Mouse (Mus musculus) liver, embryonic 15.5 days (tissue): Measurements from ENCODE around the gene Gm10563. TPM values are rescaled to one million over a fixed set of nuclear protein-coding genes. Genes with fewer than 3 reads are reported as not detected.
A peak's percentile ranks its signal among the peaks of the same experiment; 100 is the strongest.

Experiments
- ATAC-seq: fragments of 200-750 bp; cut with Nextera tagmentation; 2 replicates; pipeline ENCODE4 v1.8.0; 2017; ENCODE audit warnings: moderate number of reproducible peaks, mild to moderate bottlenecking, moderate library complexity; ENCODE audit not compliant: insufficient read depth
- H3K27ac ChIP-seq: fragments of 300-500 bp; sonication (generic); replicated peaks from 2 replicates; pipeline ENCODE4 v1.5.1; 2015; ENCODE audit warnings: mild to moderate bottlenecking, inconsistent platforms
- H3K27me3 ChIP-seq: fragments of 300-500 bp; sonication (generic); 2 replicates; pipeline ENCODE4 v1.6.1; 2015; ENCODE audit warnings: mild to moderate bottlenecking, inconsistent platforms
- H3K36me3 ChIP-seq: fragments of 300-500 bp; sonication (generic); replicated peaks from 2 replicates; pipeline ENCODE4 v1.6.1; 2015; ENCODE audit warnings: moderate library complexity, mild to moderate bottlenecking, inconsistent platforms
- H3K4me1 ChIP-seq: fragments of 300-500 bp; sonication (generic); replicated peaks from 2 replicates; pipeline ENCODE4 v1.6.1; 2015; ENCODE audit warnings: inconsistent platforms
- H3K4me2 ChIP-seq: fragments of 300-500 bp; sonication (generic); 2 replicates; pipeline ENCODE4 v1.6.1; 2015; ENCODE audit warnings: moderate library complexity, mild to moderate bottlenecking, inconsistent platforms
- H3K4me3 ChIP-seq: fragments of 300-500 bp; sonication (generic); replicated peaks from 2 replicates; pipeline ENCODE4 v1.5.1; 2015; ENCODE audit warnings: mild to moderate bottlenecking, inconsistent platforms
- H3K9ac ChIP-seq: fragments of 300-500 bp; sonication (generic); 2 replicates; pipeline ENCODE4 v1.6.1; 2015; ENCODE audit warnings: moderate library complexity, mild to moderate bottlenecking, inconsistent platforms
- H3K9me3 ChIP-seq: fragments of 300-500 bp; sonication (generic); replicated peaks from 2 replicates; pipeline ENCODE4 v1.6.1; 2016; ENCODE audit warnings: inconsistent platforms
- WGBS: fragments of 180-500 bp; shearing (Covaris S2); methylation state at CpG from one replicate; pipeline ENCODE4 v1.1.7; 2015; ENCODE audit warnings: mixed read lengths; ENCODE audit not compliant: insufficient replicate concordance; 5-methylcytosine and 5-hydroxymethylcytosine counted together
- polyA plus RNA-seq: library from polyadenylated mRNA; unstranded; fragments of >200 nt; fragmentation: Nextera tagmentation; extraction: Ambion mirVana; gene quantifications from 2 replicates; pipeline ENCODE4 v1.2.1, GENCODE M21; 2015

Gene Gm10563
- polyA plus RNA-seq, 1 experiment from 2014 or later = not detected

DNA sequence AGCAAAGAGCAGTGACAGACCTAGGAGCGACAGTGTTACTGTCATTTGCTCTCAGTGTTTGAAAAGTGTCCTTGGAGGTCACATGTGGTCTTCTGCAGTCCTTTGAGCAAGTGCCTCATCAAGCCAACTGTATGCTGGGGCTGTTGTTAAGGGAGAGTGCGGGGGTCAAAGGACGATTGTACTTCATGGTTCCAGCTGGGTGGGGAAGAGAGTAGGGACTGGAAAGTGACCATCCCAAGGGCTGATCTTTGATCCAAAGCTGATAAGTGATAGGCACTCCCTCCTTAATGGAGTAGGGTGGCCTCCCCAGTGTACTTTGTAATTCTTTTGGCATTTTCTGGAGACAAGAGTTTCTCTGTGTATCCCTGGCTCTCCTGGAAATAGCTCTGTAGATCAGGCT is 33.3 kb downstream of the Gm10563 start:
- H3K9me3 ChIP-seq = no peaks in the 10 kb centered on the region
- H3K4me1 ChIP-seq = peaks cover 6% of the 10 kb centered on the region; the same call in 1 of the 2 replicates
- no peak overlapping the region for H3K4me2 ChIP-seq
- no peak overlapping the region for H3K9ac ChIP-seq
- ATAC-seq = no peak
- 84% methylated on average over 3 of the region's 3 CpGs for WGBS
- peaks cover 75% of the 10 kb centered on the region for H3K36me3 ChIP-seq
- H3K4me3 ChIP-seq = no peak overlapping the region
- H3K27me3 ChIP-seq = no peaks in the 10 kb centered on the region
- H3K27ac ChIP-seq = no peak overlapping the region

DNA sequence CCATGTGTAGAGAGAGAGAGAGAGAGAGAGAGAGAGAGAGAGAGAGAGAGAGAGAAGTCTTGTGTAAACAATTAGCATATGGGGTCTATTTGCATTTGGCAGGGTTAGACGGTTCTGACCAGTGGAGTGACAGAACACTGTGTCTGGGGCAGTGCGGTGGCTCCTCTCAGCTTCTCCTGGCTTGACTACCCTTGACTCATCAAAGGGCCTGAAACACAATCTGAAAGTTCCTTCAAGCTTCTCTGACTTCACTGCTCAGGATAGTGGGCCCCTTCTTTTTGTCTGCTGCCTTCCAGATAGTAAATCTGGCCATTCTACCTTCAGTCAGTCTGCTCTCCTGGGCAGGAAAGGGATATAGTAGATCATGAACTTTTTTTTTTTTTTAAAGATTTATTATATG is 38.4 kb downstream of the Gm10563 start:
- H3K4me1 ChIP-seq = peaks cover 45% of the 10 kb centered on the region
- WGBS = 77% methylated on average over 2 of the region's 2 CpGs
- H3K9me3 ChIP-seq = no peaks in the 10 kb centered on the region
- H3K36me3 ChIP-seq = peaks cover 51% of the 10 kb centered on the region
- H3K4me2 ChIP-seq = no peak overlapping the region
- H3K4me3 ChIP-seq = no peak overlapping the region
- no peak overlapping the region for H3K9ac ChIP-seq
- H3K27me3 ChIP-seq = no peaks in the 10 kb centered on the region
- ATAC-seq = no peak
- H3K27ac ChIP-seq = no peak overlapping the region

DNA sequence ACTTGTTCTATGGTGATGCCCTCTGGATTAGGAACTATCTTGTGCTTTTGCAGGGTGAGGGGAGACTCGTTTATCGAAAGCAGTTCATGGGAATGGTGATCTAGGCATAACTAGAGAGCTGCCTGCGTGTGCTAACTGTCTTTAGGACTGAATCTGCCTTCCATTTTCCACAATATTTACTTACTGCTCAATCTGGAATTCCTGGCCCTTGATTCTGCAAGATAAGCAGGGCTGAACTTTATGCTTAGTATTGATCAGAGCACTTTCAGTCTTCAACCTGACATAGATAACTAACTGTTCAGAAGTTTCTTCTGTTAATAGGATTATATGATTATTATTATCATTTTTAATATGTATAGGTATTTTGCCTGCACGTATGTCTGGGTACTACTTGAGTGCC is 40.1 kb downstream of the Gm10563 start:
- Histone ChIP-seq H3K4me2 (peak overlapping the region; percentile 4; the same call in 1 of the 2 replicates), H3K4me1 (peaks cover 54% of the 10 kb centered on the region), H3K36me3 (peaks cover 37% of the 10 kb centered on the region), H3K9me3 (no peaks in the 10 kb centered on the region), H3K27me3 (no peaks in the 10 kb centered on the region), H3K4me3 (no peak overlapping the region), H3K27ac (peak overlapping the region; percentile 3; the same call in 1 of the 2 replicates), H3K9ac (no peak overlapping the region)
- no peak for ATAC-seq
- WGBS = 70% methylated on average over 4 of the region's 4 CpGs

DNA sequence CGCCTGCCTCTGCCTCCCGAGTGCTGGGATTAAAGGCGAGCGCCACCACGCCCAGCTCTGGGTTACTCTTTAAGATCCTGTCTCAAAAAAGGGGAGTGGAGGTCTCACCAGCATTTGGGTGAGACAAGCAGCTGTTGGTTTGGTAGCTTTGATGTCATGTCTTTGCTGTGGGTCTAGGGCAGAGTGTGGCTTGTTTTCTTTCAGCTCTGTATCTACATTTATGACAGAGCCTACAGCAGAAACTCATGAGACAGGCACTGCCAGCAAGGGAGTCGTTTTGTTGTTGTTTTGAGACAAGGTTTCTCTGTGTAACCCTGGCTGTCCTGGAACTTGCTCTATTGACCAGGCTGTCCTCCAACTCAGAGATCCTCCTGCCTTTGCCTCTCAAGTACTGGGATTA is 41.4 kb downstream of the Gm10563 start:
- WGBS = 81% methylated on average over 6 of the region's 6 CpGs

DNA sequence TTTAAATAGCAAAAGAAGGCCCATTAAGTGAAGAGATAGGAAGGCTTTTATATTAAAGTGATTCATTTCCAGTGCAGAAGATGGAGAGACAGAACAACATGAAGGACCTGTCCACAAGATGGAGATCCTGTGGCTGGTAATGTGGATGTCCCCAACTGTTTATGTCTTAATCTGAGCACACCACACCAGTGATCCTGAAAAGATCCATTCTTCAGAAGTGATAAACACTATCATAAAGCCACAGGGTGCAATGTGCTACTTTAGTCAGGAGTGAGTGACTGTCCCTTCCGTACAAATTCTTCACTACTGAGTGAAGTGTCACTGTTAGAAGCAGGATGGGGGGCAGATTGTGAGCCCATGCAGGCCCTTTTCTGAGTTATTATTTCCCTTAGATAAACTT is 42.5 kb downstream of the Gm10563 start:
- Histone ChIP-seq H3K4me3 (peak overlapping the region; percentile 98), H3K4me1 (peaks cover 72% of the 10 kb centered on the region), H3K36me3 (peaks cover 25% of the 10 kb centered on the region), H3K27me3 (no peaks in the 10 kb centered on the region), H3K9me3 (no peaks in the 10 kb centered on the region), H3K4me2 (peak overlapping the region; percentile 94), H3K9ac (peak overlapping the region; percentile 92), H3K27ac (peak overlapping the region; percentile 97)
- no peak for ATAC-seq
- 20% methylated on average over 1 of the region's 1 CpGs for WGBS

More for the DNA sequence above, 41.4 kb downstream of the Gm10563 start:
- Histone ChIP-seq H3K4me1 (peaks cover 62% of the 10 kb centered on the region), H3K27ac (no peak overlapping the region; the same call in 1 of the 2 replicates), H3K36me3 (peaks cover 28% of the 10 kb centered on the region), H3K4me2 (0 out of 2 replicates have a peak overlapping the region, but pooled peaks have one; percentile 10), H3K4me3 (no peak overlapping the region), H3K9ac (no peak overlapping the region), H3K9me3 (no peaks in the 10 kb centered on the region), H3K27me3 (no peaks in the 10 kb centered on the region)
- no peak for ATAC-seq

DNA sequence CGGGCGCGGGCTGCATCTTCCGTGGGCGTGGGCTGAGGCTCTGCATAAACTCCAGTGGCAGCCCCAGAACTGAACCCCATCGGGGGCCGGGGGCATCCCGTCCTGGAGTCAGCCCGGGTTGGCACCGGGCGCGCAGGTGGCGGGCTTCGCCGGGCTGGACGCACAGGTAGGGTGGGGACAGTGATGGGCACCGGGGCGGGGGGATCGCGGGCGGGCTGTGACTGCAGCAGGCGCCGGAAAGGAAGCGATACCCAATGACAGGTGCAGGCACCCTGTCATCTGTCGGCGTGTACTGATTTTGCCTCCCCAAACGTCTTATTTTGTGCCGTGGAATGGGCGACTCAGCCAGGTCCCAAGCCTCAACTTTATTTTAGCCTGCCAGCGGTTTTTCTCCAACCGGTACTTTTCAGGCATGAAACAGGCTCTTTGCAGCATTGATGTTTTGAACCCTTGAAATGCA is 43.2 kb downstream of the Gm10563 start:
- ATAC-seq = peak; percentile 20
- Histone ChIP-seq H3K4me2 (peak overlapping the region; percentile 94), H3K9me3 (no peaks in the 10 kb centered on the region), H3K27ac (peak overlapping the region; percentile 97), H3K4me3 (peak overlapping the region; percentile 98), H3K27me3 (no peaks in the 10 kb centered on the region), H3K9ac (peak overlapping the region; percentile 92), H3K36me3 (peaks cover 23% of the 10 kb centered on the region), H3K4me1 (peaks cover 71% of the 10 kb centered on the region)
- under 1% methylated on average over 31 of the region's 31 CpGs for WGBS

DNA sequence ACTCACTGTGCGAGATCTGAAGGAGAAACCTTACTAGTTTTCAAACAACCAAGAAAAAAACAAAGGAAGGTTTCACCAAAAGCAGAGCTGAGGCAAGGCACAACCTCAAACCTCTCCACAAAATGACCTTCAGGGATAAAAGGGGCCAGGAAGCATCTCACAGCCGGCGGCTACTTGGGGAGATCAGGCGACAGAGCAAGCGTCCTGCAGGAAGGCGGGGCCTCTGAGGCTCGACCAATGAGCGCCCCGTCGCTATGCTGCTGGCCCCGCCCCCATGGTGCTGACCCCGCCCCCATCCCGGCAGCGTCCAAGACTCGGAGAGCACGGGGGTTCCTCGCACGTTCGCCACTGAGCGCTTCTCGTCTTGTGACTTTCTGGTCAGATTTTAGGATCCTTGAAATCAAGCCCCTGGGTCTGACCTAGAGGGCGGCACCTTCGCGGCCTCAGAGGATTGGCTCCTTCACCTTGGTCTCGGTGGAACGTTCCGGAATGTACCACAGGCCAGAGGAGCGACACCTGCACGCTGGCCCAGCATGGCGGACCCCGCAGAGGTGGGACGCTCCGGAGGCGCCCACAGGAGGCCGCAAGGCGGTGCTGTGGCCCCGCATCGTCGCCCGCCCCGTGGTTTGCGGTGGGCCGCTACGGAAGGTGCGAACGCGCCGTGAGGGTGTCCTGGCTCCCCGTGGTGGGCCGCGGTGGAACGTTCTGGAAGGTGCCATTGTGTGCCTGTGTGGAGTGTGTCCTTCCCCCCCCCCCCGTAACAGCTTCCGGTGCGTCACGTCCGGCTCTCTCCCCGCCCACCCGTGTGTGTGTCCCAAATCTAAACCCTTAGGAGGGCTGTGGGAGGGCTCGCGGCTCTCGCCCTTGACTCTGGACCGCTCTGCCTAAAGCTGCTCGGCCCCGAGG is 43.9 kb downstream of the Gm10563 start, which contains the start of gene Slc35e2:
TSS of gene Slc35e2 (plus strand) at position 326 of the 906 bp plus-strand sequence.
- peaks cover 72% of the 10 kb centered on the region for H3K4me1 ChIP-seq
- H3K27me3 ChIP-seq = no peaks in the 10 kb centered on the region
- H3K9me3 ChIP-seq = no peaks in the 10 kb centered on the region
- H3K4me2 ChIP-seq = peak within 1 kb of the TSS; percentile 94
- under 1% methylated on average over 61 of the region's 65 CpGs for WGBS
- peak within 1 kb of the TSS; percentile 98 for H3K4me3 ChIP-seq
- H3K9ac ChIP-seq = peak within 1 kb of the TSS; percentile 92
- H3K36me3 ChIP-seq = peaks cover 23% of the 10 kb centered on the region
- peak; percentile 95 for ATAC-seq
- H3K27ac ChIP-seq = peak within 1 kb of the TSS; percentile 97

DNA sequence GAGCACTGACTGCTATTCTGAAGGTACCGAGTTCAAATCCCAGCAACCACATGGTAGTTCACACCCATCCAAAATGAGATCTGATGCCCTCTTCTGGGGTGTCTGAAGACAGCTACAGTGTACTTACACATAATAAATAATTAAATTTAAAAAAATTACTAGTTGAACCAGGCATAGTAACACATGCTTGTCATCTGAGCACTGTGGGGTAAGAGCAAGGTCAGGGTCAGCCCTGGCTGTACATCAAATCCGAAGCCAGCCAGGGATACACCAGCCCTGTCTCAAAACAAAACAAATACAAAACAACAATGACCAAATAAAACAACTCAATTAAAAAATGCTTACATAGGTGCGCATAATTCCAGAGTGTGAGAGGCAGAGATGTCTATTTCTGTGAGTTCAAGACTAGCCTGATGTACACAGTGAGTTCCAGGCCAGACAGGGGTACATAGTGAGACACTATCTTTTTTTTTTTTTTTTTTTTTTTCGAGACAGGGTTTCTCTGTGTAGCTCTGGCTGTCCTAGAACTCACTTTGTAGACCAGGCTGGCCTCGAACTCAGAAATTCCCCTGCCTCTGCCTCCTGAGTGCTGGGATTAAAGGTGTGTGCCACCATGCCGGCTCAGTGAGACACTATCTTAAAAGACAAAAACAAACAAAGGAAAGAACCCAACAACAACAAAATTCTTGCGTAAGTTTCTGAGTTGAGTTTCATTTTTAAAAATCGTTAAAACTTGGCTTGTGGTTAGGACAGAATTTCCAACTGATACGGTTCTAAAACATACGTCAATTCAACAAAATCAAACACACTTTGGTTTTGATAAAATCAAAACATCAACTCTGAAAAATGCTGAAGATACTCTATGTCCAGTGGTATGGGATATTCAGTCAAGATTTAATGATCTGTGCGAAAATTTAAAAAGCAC is 45.0 kb downstream of the Gm10563 start:
- no peaks in the 10 kb centered on the region for H3K9me3 ChIP-seq
- peaks cover 70% of the 10 kb centered on the region for H3K4me1 ChIP-seq
- no peak for ATAC-seq
- 57% methylated on average over 11 of the region's 11 CpGs for WGBS
- H3K27ac ChIP-seq = peak overlapping the region; percentile 97
- peaks cover 16% of the 10 kb centered on the region; the same call in 1 of the 2 replicates for H3K36me3 ChIP-seq
- H3K9ac ChIP-seq = peak overlapping the region; percentile 92; the same call in 1 of the 2 replicates
- H3K4me2 ChIP-seq = peak overlapping the region; percentile 94
- no peaks in the 10 kb centered on the region for H3K27me3 ChIP-seq
- peak overlapping the region; percentile 98 for H3K4me3 ChIP-seq

DNA sequence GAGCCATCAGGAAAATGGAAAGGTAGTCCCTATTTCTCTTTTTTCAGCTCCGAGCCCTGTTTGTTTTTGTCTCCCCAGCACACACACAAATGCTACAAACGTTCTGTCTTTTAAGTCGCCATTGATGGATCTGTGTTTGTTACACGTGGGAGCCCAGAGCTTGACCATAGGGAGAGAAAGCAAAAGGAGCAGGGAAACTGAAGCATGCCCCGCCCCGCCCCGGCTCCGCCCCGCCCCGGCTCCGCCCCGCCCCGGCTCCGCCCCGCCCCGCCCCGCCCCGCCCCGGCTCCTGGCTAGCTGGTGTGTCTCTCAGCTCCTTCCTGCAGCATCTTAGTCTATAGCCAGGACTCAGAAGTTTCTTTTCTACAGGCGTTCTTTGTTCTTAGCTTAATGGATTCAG is 46.7 kb downstream of the Gm10563 start:
- Histone ChIP-seq H3K4me1 (peaks cover 60% of the 10 kb centered on the region), H3K4me3 (no peak overlapping the region), H3K27ac (no peak overlapping the region), H3K36me3 (0 out of 2 replicates have a peak, but pooled peaks cover 8% of the 10 kb centered on the region), H3K9ac (no peak overlapping the region), H3K27me3 (no peaks in the 10 kb centered on the region), H3K4me2 (no peak overlapping the region), H3K9me3 (no peaks in the 10 kb centered on the region)
- ATAC-seq = no peak
- 20% methylated on average over 16 of the region's 20 CpGs for WGBS

DNA sequence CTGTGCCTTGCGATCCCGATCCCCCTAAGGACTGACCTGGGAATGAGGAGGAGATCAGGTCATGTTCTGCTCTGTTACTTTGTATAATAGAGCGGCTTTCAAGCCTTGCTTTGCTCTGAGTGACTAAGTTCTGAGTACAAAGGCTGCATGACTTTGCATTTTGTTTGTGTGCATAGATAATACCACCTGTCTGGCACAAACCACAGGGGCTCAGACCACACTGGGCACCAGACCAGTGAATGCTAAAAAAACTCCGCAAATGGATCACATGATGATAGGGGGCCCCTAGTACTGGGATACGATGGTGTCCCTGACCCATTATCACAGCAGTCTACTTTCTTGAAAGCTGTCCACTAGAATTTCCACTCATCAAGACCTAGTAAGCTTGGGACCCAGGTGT is 48.6 kb downstream of the Gm10563 start:
- ATAC-seq = no peak
- Histone ChIP-seq H3K4me1 (peaks cover 43% of the 10 kb centered on the region), H3K9ac (no peak overlapping the region), H3K27me3 (no peaks in the 10 kb centered on the region), H3K9me3 (no peaks in the 10 kb centered on the region), H3K4me3 (no peak overlapping the region), H3K4me2 (peak overlapping the region; percentile 4; the same call in 1 of the 2 replicates), H3K27ac (no peak overlapping the region), H3K36me3 (no peaks in the 10 kb centered on the region)
- WGBS = 41% methylated on average over 5 of the region's 5 CpGs
